Mouse (Mus musculus) myocyte (in vitro differentiated cells): ENCODE data around the gene Hmcn2. TPM values are rescaled to one million over a fixed set of nuclear protein-coding genes. Genes with fewer than 3 reads are reported as not detected.

ENCODE experiments used
- H3K27me3 ChIP-seq: one replicate; pipeline ENCODE4 v1.6.1; 2011; ENCODE audit not compliant: control insufficient read depth, insufficient read depth, insufficient read length
- H3K36me3 ChIP-seq: one replicate; pipeline ENCODE4 v1.6.1; 2011; ENCODE audit not compliant: control insufficient read depth, insufficient read depth
- H3K4me2 ChIP-seq: one replicate; pipeline ENCODE4 v1.6.1; 2011; ENCODE audit warnings: low read depth, control low read depth
- H3K4me3 ChIP-seq: one replicate; pipeline ENCODE4 v1.5.1; 2011; ENCODE audit warnings: mild to moderate bottlenecking, control low read depth, moderate library complexity
- H3K79me2 ChIP-seq: one replicate; pipeline ENCODE4 v1.6.1; 2011; ENCODE audit not compliant: control insufficient read depth, insufficient read depth
- H3ac ChIP-seq: one replicate; pipeline ENCODE4 v1.6.1; 2011; ENCODE audit not compliant: control insufficient read depth, insufficient read length
- CEBPB ChIP-seq: IDR thresholded peaks from 2 replicates; pipeline ENCODE4 v1.6.1; 2011; ENCODE audit warnings: mild to moderate bottlenecking, moderate library complexity; ENCODE audit not compliant: poor library complexity, insufficient read depth, severe bottlenecking
- E2F4 ChIP-seq: IDR thresholded peaks from one replicate; pipeline ENCODE4 v1.6.1; 2011; ENCODE audit warnings: mild to moderate bottlenecking, control low read depth, moderate library complexity; ENCODE audit not compliant: insufficient read depth
- MAX ChIP-seq: IDR thresholded peaks from one replicate; pipeline ENCODE4 v1.6.1; 2011; ENCODE audit warnings: low read depth, mild to moderate bottlenecking, control low read depth
- MYOD1 ChIP-seq, 3 experiments: IDR thresholded peaks; one replicate each; pipeline ENCODE4 v1.6.1; 2011; ENCODE audit warnings: control low read depth in 2 of 3, low read depth in 2 of 3, mild to moderate bottlenecking in 2 of 3, moderate library complexity in 1 of 3; ENCODE audit not compliant: insufficient read length in 2 of 3, control insufficient read depth in 1 of 3
- MYOG ChIP-seq, 3 experiments: IDR thresholded peaks; one replicate each; pipeline ENCODE4 v1.6.1; 2011; ENCODE audit warnings: control low read depth in 2 of 3, low read depth in 2 of 3, mild to moderate bottlenecking in 2 of 3; ENCODE audit not compliant: insufficient read length in 2 of 3, control insufficient read depth in 1 of 3, insufficient read depth in 1 of 3
- POLR2A ChIP-seq: IDR thresholded peaks from one replicate; pipeline ENCODE4 v1.6.1; 2011; ENCODE audit warnings: low read depth, mild to moderate bottlenecking, control low read depth, moderate library complexity; ENCODE audit not compliant: insufficient read length
- POLR2AphosphoS2 ChIP-seq: IDR thresholded peaks from one replicate; pipeline ENCODE4 v1.6.1; 2011; ENCODE audit warnings: low read depth, control low read depth; ENCODE audit not compliant: insufficient read length
- REST ChIP-seq: IDR thresholded peaks from one replicate; pipeline ENCODE4 v1.6.1; 2011; ENCODE audit warnings: mild to moderate bottlenecking, control low read depth, moderate library complexity; ENCODE audit not compliant: insufficient read depth, insufficient read length
- SRF ChIP-seq: IDR thresholded peaks from one replicate; pipeline ENCODE4 v1.6.1; 2011; ENCODE audit warnings: low read depth; ENCODE audit not compliant: control insufficient read depth, insufficient read length
- TCF12 ChIP-seq: IDR thresholded peaks from one replicate; pipeline ENCODE4 v1.6.1; 2011; ENCODE audit warnings: mild to moderate bottlenecking, control low read depth; ENCODE audit not compliant: poor library complexity, insufficient read depth, severe bottlenecking
- TCF3 ChIP-seq: IDR thresholded peaks from one replicate; pipeline ENCODE4 v1.6.1; 2011; ENCODE audit warnings: low read depth, control low read depth; ENCODE audit not compliant: insufficient read length
- USF1 ChIP-seq: IDR thresholded peaks from one replicate; pipeline ENCODE4 v1.6.1; 2011; ENCODE audit warnings: low read depth, mild to moderate bottlenecking, control low read depth, moderate library complexity
- polyA plus RNA-seq: library from polyadenylated mRNA; unstranded; fragments of >200 nt; fragmentation: generic; extraction: Trizol; gene quantifications from one replicate; pipeline ENCODE4 v1.2.1, GENCODE M21; 2012; ENCODE audit warnings: missing spikeins

Hmcn2 gene
- polyA plus RNA-seq, 1 experiment = 2.6 TPM

GRCm38 (mm10) chr2:31356771-31357170 is 42.6 kb downstream of the Hmcn2 start:
- H3K4me3 ChIP-seq = no peak overlapping the region
- no peaks in the 10 kb centered on the region for H3K36me3 ChIP-seq
- H3ac ChIP-seq = no peak overlapping the region
- H3K79me2 ChIP-seq = no peaks in the 10 kb centered on the region
- H3K4me2 ChIP-seq = no peak overlapping the region
- TF ChIP-seq MYOD1 (IDR thresholded peaks at IDR 0.05; ENCODE audit: control insufficient read depth in 1 of 3, insufficient read length in 2 of 3, low read depth in 2 of 3) = no peak
- no peak for TF ChIP-seq TCF12
- peaks cover 97% of the 10 kb centered on the region for H3K27me3 ChIP-seq

DNA sequence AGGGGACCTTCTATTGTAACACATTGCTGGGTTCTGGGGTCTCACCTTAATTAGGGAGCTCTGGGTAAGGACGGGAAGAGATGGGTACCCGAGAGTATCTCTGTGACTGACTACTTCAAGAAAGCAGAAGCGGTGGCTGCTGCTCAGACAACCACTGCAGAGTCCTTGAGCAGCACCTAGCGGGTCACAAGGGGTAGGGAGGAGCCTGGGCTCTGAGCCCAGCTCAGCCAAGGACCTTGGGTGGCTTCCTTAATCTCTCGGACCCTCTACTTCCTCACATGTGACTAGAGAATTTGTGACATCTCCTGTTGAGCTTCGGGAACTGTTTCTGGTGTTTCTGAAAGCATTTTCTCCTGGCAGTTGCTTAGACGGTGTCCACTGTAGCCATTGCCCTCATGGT is 45.1 kb downstream of the Hmcn2 start:
- TF ChIP-seq SRF (no peak), E2F4 (no peak), REST (no peak), MYOD1 (IDR thresholded peaks at IDR 0.05; ENCODE audit: control insufficient read depth in 1 of 3, insufficient read length in 2 of 3, low read depth in 2 of 3) (no peak), POLR2AphosphoS2 (no peak), CEBPB (no peak), TCF12 (no peak), MAX (no peak), USF1 (no peak), TCF3 (no peak), POLR2A (no peak), MYOG (IDR thresholded peaks at IDR 0.05; ENCODE audit: control insufficient read depth in 1 of 3, insufficient read depth in 1 of 3, insufficient read length in 2 of 3, low read depth in 2 of 3) (no peak)
- Histone ChIP-seq H3K4me3 (no peak overlapping the region), H3K36me3 (no peaks in the 10 kb centered on the region), H3K4me2 (no peak overlapping the region), H3K79me2 (no peaks in the 10 kb centered on the region), H3ac (no peak overlapping the region), H3K27me3 (peaks cover 94% of the 10 kb centered on the region)

GRCm38 (mm10) chr2:31367186-31367585 is 53.0 kb downstream of the Hmcn2 start:
- Histone ChIP-seq H3K36me3 (no peaks in the 10 kb centered on the region), H3K27me3 (peaks cover 63% of the 10 kb centered on the region), H3K79me2 (no peaks in the 10 kb centered on the region), H3ac (no peak overlapping the region), H3K4me3 (no peak overlapping the region), H3K4me2 (no peak overlapping the region)
- TF ChIP-seq REST (no peak), E2F4 (no peak), MYOG (IDR thresholded peaks at IDR 0.05; ENCODE audit: control insufficient read depth in 1 of 3, insufficient read depth in 1 of 3, insufficient read length in 2 of 3, low read depth in 2 of 3) (peak in 1 of 3 experiments; percentile 3)

GRCm38 (mm10) chr2:31371396-31371795 is 57.2 kb downstream of the Hmcn2 start:
- TF ChIP-seq TCF12 (no peak), CEBPB (no peak), REST (no peak), USF1 (no peak), MYOD1 (IDR thresholded peaks at IDR 0.05; ENCODE audit: control insufficient read depth in 1 of 3, insufficient read length in 2 of 3, low read depth in 2 of 3) (no peak), TCF3 (no peak), MYOG (IDR thresholded peaks at IDR 0.05; ENCODE audit: control insufficient read depth in 1 of 3, insufficient read depth in 1 of 3, insufficient read length in 2 of 3, low read depth in 2 of 3) (no peak), POLR2A (no peak), E2F4 (no peak), MAX (no peak)
- no peaks in the 10 kb centered on the region for H3K79me2 ChIP-seq
- peaks cover 45% of the 10 kb centered on the region for H3K27me3 ChIP-seq
- no peaks in the 10 kb centered on the region for H3K36me3 ChIP-seq
- H3ac ChIP-seq = no peak overlapping the region
- H3K4me2 ChIP-seq = no peak overlapping the region
- no peak overlapping the region for H3K4me3 ChIP-seq

- Histone ChIP-seq H3K4me3 (no peak overlapping the region), H3K4me2 (no peak overlapping the region), H3K27me3 (peaks cover 40% of the 10 kb centered on the region), H3K36me3 (no peaks in the 10 kb centered on the region), H3K79me2 (no peaks in the 10 kb centered on the region), H3ac (no peak overlapping the region)
- TF ChIP-seq MYOD1 (IDR thresholded peaks at IDR 0.05; ENCODE audit: control insufficient read depth in 1 of 3, insufficient read length in 2 of 3, low read depth in 2 of 3) (no peak), USF1 (no peak), TCF3 (no peak), REST (no peak), SRF (no peak), CEBPB (no peak), TCF12 (no peak), MYOG (IDR thresholded peaks at IDR 0.05; ENCODE audit: control insufficient read depth in 1 of 3, insufficient read depth in 1 of 3, insufficient read length in 2 of 3, low read depth in 2 of 3) (no peak), E2F4 (no peak), POLR2AphosphoS2 (no peak), MAX (no peak), POLR2A (no peak)
Measured at GRCm38 (mm10) chr2:31372186-31372585, 58.0 kb downstream of the Hmcn2 start.
